8 mouse cellular contexts compared by ENCODE assay signal in the genomic region with DNA sequence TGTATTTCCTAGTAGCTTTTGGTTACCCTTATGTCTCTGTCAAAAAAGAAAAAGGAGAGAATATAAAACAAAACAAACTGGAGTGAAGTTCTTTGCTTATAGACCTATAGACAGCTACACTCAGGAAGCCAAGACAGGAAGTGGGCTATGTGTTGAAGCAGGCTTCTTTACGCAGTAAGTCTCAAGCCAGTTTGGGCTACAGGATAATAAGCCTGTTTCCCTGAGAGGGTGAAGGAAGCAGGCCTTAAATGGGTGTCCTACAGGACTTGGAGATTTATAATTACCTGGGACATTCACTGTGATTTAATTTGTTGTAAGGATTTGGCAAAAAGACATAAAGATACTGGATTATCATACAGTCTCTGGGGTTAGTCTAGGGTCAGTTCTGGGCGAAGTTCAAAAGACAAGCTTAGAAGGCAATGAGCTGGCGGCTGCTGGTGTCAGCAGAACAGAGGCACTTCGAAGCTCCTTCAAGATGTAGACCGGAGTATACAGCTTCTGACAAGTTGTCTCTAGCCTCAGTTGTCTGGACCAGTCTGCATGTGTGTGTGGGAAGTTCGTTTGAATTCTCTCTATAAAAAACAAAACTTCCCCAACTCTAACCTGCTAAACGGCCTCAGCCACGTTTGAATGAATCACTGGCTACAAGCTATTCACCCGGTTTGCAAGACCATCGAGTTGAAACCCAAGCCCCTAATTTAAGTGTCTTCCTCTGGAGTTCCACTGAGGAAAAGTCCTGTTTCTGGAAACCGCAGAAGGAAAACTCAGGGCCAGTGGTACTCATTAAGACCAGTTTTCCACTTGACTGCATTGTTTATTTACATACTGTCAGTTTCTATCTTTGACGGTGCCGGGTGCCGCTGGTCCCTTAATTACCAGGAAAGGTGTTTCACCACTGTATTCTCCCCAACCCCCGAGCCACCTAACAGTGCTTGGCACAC. TPM values are rescaled to one million over a fixed set of nuclear protein-coding genes. Genes with fewer than 3 reads are reported as not detected.
DNase-seq lines count a peak whose midpoint lies in the region; ATAC-seq and TF ChIP-seq lines count a peak whose summit lies in the region.

No protein-coding gene starts in this region.

- ATAC-seq in forebrain, embryonic 13.5 days = no peak
- ATAC-seq in neural tube, embryonic 13.5 days (ENCODE audit: low read depth) = no peak

- H3K9ac ChIP-seq in forebrain, embryonic 13.5 days = no peak overlapping the region
- 0 out of 2 replicates have a peak overlapping the region, but pooled peaks have one; percentile 92 for H3K9ac ChIP-seq in neural tube, embryonic 13.5 days

- 0 out of 2 replicates have a peak, but pooled peaks cover 1% of the 10 kb centered on the region for H3K36me3 ChIP-seq in spleen, adult 2 months (ENCODE audit: control insufficient read depth, insufficient read depth, low read length)
- no peaks in the 10 kb centered on the region for H3K36me3 ChIP-seq in forebrain, embryonic 13.5 days (ENCODE audit: poor library complexity, severe bottlenecking)
- H3K36me3 ChIP-seq in neural tube, embryonic 13.5 days = no peaks in the 10 kb centered on the region

- WGBS in spleen, adult 2 months = 14% methylated on average over 15 of the region's 15 CpGs
- WGBS in forebrain, embryonic 13.5 days = 33% methylated on average over 15 of the region's 15 CpGs
- WGBS in neural tube, embryonic 13.5 days = 33% methylated on average over 15 of the region's 15 CpGs

- peak overlapping the region; percentile 68 for H3K4me3 ChIP-seq in spleen, adult 2 months (ENCODE audit: extremely low read depth, insufficient read depth, insufficient read length)
- H3K4me3 ChIP-seq in forebrain, embryonic 13.5 days = peak overlapping the region; percentile 78
- peak overlapping the region; percentile 78 for H3K4me3 ChIP-seq in neural tube, embryonic 13.5 days

- H3K4me1 ChIP-seq in spleen, adult 2 months (ENCODE audit: control insufficient read depth, insufficient read depth, insufficient read length) = peaks cover 13% of the 10 kb centered on the region; the same call in 1 of the 2 replicates
- peaks cover 31% of the 10 kb centered on the region for H3K4me1 ChIP-seq in forebrain, embryonic 13.5 days
- peaks cover 33% of the 10 kb centered on the region for H3K4me1 ChIP-seq in neural tube, embryonic 13.5 days (replicated peaks)

- no peak for TF ChIP-seq CTCF in spleen, adult 2 months (IDR thresholded peaks at IDR 0.05; ENCODE audit: extremely low read depth, insufficient read depth, insufficient read length, insufficient replicate concordance)

- H3K27ac ChIP-seq in spleen, adult 2 months (ENCODE audit: insufficient read depth, low read length) = peak overlapping the region; percentile 80
- no peak overlapping the region for H3K27ac ChIP-seq in forebrain, embryonic 13.5 days
- no peak overlapping the region for H3K27ac ChIP-seq in neural tube, embryonic 13.5 days (replicated peaks)

- H3K9me3 ChIP-seq in forebrain, embryonic 13.5 days (replicated peaks) = no peaks in the 10 kb centered on the region
- no peaks in the 10 kb centered on the region for H3K9me3 ChIP-seq in neural tube, embryonic 13.5 days

- no peak for TF ChIP-seq POLR2A in spleen, adult 2 months (IDR thresholded peaks at IDR 0.05; ENCODE audit: low read depth, low read length)

- H3K4me2 ChIP-seq in forebrain, embryonic 13.5 days = peak overlapping the region; percentile 87
- peak overlapping the region; percentile 93 for H3K4me2 ChIP-seq in neural tube, embryonic 13.5 days

- peak in 1 of 2 experiments; percentile 28 for DNase-seq in spleen, adult 2 months (ENCODE audit: low read depth in 1 of 2, low spot score in 2 of 2)
- no peak for DNase-seq in spleen, adult 12 weeks (ENCODE audit: low spot score)
- peak; percentile 50 to 65 for DNase-seq in kidney, postnatal 36 days
- DNase-seq in cerebellum, postnatal 4 days (ENCODE audit: low spot score in 2 of 2) = no peak
- no peak for DNase-seq in testis, postnatal 14 days (ENCODE audit: low spot score)
- no peak for DNase-seq in frontal cortex, postnatal 10 days (ENCODE audit: low spot score in 2 of 2)

- no peaks in the 10 kb centered on the region for H3K27me3 ChIP-seq in spleen, adult 2 months (ENCODE audit: control insufficient read depth, insufficient read depth, low read length)
- H3K27me3 ChIP-seq in forebrain, embryonic 13.5 days = peaks cover 10% of the 10 kb centered on the region; the same call in 1 of the 2 replicates
- peaks cover 9% of the 10 kb centered on the region; the same call in 1 of the 2 replicates for H3K27me3 ChIP-seq in neural tube, embryonic 13.5 days

RNA-seq across cellular contexts. Expression of a gene that starts 2.0 kb away (rescaled TPM):
- 4.1 and 5.1 TPM in 2 replicates for polyA plus RNA-seq in spleen, adult 2 months (2012; rRNA removed)
- polyA plus RNA-seq in forebrain, embryonic 13.5 days (2015; fragmentation: Nextera tagmentation; extraction: Ambion mirVana) = 3.4 and 5.4 TPM in 2 replicates
- polyA plus RNA-seq in neural tube, embryonic 13.5 days (2015; fragmentation: Nextera tagmentation; extraction: Ambion mirVana) = 3.0 and 3.7 TPM in 2 replicates

RNA-seq across cellular contexts. Expression of a gene that starts 2.2 kb away (rescaled TPM):
- polyA plus RNA-seq in spleen, adult 2 months (2012; rRNA removed) = 7.4 and 9.8 TPM in 2 replicates
- 3.6 and 5.0 TPM in 2 replicates for polyA plus RNA-seq in forebrain, embryonic 13.5 days (2015; fragmentation: Nextera tagmentation; extraction: Ambion mirVana)
- 3.3 and 4.0 TPM in 2 replicates for polyA plus RNA-seq in neural tube, embryonic 13.5 days (2015; fragmentation: Nextera tagmentation; extraction: Ambion mirVana)

RNA-seq across cellular contexts. Expression of a gene that starts 45.4 kb away (rescaled TPM):
- polyA plus RNA-seq in spleen, adult 2 months (2012; rRNA removed) = 14.4 and 16.5 TPM in 2 replicates
- 57.6 and 58.4 TPM in 2 replicates for polyA plus RNA-seq in forebrain, embryonic 13.5 days (2015; fragmentation: Nextera tagmentation; extraction: Ambion mirVana)
- polyA plus RNA-seq in neural tube, embryonic 13.5 days (2015; fragmentation: Nextera tagmentation; extraction: Ambion mirVana) = 49.1 and 61.1 TPM in 2 replicates

RNA-seq across cellular contexts. Expression of a gene that starts 57.5 kb away (rescaled TPM):
- not detected in 2 replicates for polyA plus RNA-seq in spleen, adult 2 months (2012; rRNA removed)
- not detected in 2 replicates for polyA plus RNA-seq in forebrain, embryonic 13.5 days (2015; fragmentation: Nextera tagmentation; extraction: Ambion mirVana)
- polyA plus RNA-seq in neural tube, embryonic 13.5 days (2015; fragmentation: Nextera tagmentation; extraction: Ambion mirVana) = not detected in 2 replicates

Comparison
In these comparisons a context has a peak if more than half of its experiments do, and no peak if none do; other contexts are left out.
1. DNase-seq: peak in kidney, postnatal 36 days (2 of 2); none in spleen, adult 12 weeks (single experiment), cerebellum, postnatal 4 days (0 of 2), testis, postnatal 14 days (single experiment) and frontal cortex, postnatal 10 days (0 of 2).
2. Peak in every context shown above with its lines, with median percentiles within 50 percentile points of each other: H3K4me3 ChIP-seq.